Mouse (Mus musculus) lung, postnatal 4 days (tissue): ENCODE data around the gene Slco2b1.
"Not testable (repeated sequence)": the region's sequence is repeated elsewhere in the genome, so short reads cannot be mapped to it uniquely, and the experiment has no call there.

Experiments
- DNase-seq, 2 experiments: peaks; one replicate each; pipeline ENCODE4 v3.0.0; 2021

The Slco2b1 gene

DNA sequence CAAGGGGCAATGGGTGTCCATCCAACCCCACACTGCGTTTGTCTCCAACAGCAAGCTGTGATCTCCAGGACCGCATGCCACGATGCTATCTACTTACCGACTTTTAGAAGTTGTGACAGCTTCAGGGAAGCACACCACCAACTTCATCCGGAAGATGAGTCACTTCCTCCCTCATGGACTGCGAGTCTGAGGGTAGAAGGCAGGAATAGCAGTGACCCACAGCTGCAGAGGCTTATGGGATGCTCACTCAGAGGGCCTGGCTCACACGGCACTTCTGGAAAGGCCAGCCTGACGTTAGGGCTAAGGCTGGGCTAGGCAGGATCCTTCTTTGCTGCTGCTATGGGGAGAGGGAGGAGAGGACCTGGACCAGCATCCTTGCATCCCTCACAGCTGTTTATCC lies at the start of gene Slco2b1:
TSS of gene Slco2b1 (minus strand) at position 175 of the 400 bp plus-strand sequence.
- no peak for DNase-seq

DNA sequence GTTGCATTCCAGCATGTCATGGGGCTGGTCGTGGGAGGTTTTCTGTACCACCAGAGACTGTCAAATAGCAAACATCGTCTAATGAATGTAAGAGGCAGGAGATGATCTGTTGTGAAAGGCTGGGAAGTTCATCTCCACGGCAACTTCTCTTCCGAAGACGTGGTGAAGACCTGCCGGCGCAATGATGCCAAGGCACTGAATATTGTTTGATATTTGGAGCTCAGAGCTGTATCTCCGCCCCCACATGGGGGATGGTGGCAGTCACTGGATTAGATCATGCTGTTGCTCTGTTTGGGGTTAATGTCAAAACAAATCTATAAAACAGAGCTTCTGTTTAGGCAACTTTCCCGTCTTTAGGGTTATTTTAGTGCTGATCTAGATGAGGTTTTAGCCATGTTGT lies 28.1 kb upstream of the Slco2b1 start:
- DNase-seq, result peak in 1 of 2 experiments; percentile 34

DNA sequence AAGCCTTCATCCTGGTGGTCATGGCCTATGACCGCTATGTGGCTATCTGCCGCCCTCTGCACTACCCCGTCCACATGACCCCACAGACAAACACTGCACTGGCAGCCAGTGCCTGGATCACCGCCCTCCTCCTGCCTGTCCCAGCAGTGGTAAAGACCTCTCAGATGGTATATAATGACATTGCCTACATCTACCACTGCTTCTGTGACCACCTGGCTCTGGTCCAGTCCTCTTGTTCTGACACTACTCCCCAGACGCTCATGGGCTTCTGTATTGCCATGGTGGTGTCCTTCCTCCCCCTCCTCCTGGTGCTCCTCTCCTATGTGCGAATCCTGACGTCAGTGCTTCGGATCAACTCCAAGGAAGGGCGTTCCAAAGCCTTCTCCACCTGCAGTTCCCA lies 24.4 kb upstream of the Slco2b1 start:
- not testable (repeated sequence) for DNase-seq

DNA sequence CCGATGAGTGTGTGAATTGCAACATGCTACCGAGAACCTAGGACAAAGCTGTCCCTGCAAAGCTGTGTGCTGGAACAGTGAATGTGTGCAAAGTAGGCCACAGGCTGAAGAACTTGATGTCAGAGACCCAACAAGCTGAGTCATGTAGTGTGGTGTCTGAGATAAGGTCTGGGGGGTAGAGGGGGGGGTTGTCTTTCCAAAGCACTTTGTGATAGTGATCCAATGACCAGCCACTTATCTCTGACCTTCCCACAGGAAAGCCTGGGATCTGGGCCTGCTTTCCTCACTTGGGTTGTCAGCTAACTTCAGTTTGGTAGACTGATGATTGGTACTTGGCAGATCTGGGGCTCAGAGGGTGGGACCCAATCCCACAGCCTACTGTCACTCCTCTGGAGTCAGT lies 23.5 kb upstream of the Slco2b1 start:
- DNase-seq, result no peak

DNA sequence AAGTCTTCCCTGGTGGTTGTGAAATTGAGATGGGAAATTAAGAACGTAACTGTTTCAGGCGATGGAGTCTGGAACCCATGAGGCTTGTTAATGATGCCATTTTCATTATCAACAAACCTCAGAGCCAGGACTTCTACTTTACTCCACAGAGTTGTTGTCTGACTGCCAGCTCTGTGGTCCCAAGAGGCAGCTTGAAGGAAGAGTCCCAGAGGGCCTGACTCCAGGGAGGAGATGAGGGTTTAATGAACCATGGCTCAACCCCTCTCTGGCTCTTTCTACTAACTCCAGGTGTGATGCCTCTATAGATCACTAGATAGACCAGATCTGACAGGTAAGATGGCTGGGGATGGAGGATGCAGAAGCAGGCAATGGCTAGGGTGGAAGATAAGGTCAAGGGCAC lies 18.8 kb upstream of the Slco2b1 start, which contains the start of gene Olfr520:
TSS of gene Olfr520 (plus strand) at position 301 of the 400 bp plus-strand sequence.
- no peak for DNase-seq

DNA sequence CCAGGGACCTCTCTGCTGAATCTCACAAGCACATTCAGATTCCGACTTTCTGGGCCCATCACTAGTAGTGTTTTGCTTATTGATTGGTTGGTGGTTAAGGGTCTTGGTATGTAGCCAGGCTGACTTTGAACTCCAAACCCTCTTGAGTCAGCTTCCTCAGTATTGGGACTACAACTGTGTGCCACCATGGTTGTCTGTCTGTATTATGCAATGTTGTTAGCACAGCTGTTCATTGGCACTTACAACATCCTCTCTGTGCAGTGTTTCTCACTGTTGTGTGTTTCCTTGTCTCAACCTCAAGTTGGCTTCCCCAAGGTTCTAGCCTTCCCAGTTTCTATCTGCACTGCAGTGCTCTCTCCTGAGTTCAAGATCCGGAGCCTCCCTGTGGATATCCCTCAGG lies 5.4 kb upstream of the Slco2b1 start:
- DNase-seq, result no peak

DNA sequence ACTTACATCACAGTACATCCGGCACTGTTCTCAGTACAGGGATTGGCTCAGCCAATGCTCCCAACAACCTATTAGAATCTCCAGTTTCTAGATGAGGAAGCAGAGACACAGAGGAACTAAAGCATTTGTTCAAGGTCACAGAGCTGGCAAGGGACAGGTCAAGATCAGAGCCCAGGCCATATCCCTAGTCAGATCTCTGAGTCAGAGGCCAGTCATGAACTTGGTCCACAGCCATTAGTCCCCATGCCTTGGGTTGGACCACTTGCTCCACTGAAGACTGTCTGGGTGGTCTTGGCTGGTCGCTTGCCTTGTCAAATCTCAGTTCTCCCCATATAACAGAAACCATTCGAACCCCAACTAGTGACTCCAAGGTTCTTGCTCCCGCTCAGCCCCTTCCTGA lies 1.3 kb upstream of the Slco2b1 start:
- DNase-seq, result no peak

DNA sequence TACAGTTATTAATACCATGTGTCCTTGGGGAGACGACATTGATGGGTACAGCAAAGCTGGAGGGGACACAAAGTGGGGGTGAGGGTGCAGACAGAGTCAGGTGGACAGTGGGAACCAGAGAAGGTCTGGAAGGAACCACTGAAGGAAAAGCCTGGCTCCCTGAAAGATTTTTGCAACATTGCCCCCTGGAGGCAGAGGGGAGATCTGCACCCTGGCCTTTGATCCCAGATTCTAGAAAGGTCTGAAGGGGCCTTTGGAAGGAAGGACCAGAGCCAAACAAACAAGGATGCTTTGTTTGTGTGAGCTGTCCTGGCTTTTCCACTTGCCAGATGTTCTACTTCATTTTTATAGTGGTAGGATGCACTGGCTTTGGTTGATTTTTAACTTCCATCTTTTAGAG lies 664 bp downstream of the Slco2b1 start:
- DNase-seq, result peak; percentile 39 to 70

DNA sequence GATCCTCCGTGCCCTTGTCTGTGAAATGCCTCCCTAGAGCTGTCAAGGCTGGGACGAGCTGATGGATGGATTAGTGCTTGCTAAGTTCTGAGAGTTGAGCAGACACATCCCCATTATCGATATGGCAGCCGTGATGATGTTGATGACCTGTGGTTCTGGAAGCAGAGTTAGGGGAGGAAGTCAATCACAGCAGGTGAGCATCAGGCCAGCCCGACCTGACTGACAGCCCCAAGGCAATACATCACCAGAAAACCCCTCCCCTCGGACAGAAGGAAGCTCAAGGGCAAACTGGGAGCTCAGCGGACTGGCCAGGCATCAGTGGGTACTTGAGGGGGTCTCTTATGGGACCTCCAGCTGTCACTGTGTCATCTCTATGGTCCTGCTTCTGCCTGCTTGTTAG lies 1.1 kb downstream of the Slco2b1 start:
- DNase-seq, result no peak

DNA sequence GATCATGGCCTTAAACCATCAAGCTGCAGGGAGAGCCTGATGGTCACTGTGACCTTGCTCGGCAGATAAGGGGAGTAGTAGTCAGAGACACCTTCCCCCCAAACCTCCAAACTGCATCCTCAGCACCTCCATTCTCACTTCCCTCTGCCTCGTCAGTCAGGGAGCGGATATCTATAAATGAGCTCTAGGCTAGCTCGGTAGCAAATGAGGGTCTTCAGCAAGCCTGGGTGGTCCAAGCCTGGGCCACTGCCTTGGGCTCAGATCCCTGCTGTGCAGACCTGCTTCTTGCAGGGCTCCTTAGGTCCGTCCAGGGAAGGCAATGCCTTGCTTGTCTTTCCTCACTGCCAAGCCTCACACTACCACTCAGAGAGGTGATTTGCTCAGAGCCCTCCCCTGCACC lies 2.4 kb downstream of the Slco2b1 start:
- DNase-seq, result no peak

DNA sequence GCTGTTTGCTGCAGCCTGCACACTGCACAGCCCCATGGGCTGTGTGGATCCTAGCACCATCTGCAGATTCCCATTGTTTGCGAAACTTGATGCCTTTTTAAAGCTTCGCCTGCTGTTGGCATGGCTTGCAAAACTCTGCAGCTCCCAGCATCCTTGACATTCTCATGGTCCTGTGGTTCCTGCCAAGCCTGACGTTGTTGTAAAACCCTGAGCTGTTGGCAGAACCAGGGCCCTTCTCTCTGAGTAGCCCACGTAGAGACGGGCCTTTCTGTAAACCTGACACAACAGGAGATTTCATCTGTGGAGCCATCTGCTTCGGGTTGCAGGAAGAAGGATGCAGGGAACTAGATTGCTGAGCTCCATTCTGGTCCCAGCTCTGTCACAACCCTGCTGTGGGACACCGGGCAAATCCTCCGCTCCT lies 2.8 kb downstream of the Slco2b1 start:
- no peak for DNase-seq

DNA sequence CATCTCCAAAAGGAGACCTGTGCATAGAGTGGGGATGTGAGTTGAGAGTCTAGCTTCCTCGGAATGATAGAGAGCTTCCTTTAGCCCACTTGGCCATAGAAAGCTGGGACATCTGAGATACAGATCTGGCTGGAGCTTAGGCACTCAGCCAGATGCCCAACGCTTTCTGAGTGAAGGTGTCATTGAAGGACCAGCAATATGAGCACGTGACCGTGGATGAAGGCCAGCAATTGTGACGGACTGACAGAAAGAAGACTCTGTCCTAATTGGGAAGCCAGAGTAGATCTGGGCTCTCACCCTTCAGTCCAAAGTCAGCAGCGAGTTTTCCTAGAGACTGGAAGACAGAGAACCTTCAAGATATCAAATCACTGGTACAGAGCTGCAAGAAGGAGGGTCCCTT lies 3.5 kb downstream of the Slco2b1 start:
- no peak for DNase-seq

DNA sequence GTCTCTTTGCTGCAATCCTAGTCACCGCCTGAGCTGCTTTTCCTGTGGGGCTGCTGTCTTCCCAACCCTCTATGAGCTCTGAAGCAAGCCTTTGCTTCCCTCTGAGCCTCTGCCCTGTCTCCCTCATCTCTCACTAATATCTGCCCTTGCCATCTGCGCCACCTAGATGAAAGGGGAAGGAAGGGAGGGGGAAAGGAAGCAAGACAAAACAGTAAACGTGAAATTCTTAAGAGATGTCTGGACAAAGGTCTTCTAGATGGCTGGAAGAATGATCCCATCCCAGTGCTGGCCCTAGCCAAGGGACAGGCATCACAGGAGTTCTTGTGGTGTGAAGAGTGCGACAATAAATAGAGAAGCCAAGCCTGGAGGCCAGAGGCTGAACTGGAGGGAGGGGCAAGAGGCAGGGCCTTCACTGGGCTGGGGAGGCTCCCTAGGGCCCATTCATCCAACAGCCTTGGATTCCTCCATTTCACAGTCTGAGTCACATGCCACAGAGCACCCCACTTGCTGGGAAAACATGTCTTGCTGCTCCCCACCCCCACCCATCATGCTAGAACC lies 4.0 kb downstream of the Slco2b1 start:
- DNase-seq, result peak; percentile 46

DNA sequence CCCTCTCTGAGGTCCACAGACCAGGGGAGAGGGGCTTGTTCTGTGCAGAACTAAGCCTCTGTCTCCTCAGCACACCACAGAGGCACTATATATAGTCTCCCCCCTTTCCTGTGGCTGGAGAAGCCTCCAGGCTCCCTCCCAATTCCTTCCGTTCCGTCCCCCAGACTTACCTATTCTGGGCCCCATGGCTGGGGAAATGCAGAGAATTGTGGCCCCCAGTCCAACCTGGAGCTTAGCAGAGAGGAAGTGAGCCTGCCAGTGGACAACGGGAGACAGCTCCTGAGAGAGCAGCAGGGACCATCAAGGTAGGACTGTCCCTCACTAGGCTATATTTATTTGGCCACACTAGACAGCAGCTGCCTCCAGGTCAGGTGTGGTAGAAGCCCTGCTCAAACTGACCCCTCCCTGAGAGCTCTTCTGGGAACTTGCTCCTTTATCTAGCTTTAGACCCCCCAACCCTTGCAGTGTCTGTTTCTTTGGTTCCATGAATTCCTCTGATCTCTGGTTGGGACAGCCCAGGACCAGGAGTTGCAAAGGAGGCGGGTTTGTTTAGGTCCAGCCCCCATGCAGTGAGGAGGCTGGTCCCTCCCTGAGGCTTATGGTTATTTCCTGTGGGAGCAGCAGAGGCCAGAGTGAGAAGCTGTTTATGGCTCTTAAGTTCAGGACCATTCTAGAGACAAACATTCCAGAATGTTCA lies 4.7 kb downstream of the Slco2b1 start:
- DNase-seq, result peak; percentile 51 to 65

DNA sequence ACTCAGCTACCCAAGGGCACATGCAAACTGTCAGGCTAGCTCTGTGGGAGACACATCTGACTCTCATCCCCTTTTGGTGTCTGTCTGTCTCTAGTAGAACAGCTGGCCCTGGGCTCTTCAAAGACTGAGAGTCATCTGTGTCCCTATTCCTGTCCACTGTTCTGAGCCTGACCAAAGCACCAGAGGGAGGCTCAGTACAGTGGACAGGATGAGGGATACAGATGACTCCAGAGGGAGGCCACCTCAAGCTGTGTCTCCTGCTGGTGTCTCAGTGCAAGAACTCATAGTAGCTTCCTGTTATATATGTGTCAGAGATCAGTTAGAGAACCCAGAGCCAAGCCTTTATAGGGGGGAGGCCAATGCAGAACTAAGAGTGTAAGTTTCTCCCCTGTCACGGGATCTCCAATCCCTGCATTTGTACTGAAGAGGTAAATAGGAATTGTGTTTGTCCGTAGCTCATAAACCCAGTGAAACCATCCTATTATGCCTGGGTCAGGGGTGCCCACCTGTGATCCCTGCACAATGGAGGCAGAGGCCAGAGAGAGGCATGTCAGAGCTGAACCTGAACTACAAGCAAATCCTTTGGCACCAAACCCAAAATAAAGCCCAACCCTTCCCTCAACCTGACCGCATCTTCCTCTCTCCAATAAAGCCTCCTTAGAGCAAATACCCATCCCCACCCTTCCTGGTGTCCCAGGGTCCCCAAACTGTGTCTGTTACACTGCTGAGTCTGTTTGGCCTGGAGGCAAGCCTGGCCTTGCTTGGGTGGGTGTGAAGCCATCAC lies 6.2 kb downstream of the Slco2b1 start:
- DNase-seq, result no peak

DNA sequence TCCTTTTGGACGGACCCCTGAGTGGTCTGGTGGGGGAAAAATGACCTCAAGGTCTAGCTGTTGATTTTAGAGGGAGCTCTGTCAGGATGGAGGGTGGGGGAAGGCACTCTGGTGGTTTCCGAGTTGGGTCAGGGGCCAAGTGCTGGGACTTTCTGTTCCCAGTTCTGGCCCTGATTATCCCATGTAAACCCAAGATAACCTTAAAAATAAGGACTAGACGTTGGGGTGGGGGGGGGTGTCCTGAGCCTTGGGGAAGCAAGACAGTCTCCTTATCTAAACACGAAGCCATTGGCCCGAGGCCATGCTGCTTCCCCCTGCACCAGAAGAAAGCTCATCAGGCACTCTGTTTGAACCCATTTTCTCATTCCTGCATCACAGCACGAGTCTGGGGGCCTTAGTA lies 8.9 kb downstream of the Slco2b1 start:
- DNase-seq, result no peak

DNA sequence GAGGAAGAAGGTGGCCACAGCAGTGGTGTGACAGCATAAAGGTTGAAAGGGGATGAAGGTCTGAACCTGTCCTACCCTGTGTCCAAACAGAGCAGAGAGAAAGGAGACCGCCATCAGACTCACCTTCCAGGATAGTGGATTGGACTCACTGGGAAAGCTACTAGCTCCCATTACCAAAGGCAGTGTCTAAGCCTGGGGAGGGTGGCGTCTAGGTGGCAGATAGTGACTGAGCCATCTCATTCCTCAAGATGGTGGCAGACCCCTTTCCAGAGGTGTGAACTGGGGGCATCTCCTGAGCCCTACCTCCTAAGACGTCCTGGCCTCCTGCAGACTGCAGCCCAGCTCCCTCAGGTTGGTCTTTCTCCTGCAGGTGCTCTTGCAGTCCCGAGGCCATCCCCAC lies 10.5 kb downstream of the Slco2b1 start:
- DNase-seq, result no peak

DNA sequence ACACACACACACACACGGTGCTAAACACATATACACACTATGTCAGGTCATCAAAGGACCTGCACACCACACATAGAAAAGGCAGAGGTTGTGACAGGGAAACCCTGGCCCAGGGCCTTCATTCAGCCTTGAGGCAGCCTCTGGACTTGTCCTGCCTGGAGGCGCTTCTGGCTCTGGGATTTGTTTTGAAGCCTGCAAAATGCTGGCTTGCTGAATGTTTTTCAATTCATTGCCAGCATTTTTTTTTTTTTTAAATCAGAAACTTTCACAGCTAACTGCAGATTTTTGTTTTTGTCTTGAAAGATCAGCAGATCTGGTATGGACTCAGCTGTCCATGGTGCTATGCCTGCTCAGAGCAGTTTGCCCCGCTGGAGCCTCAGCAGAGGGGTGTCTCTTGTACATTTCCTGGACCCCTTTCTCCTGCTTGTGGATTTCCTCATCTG lies 11.4 kb downstream of the Slco2b1 start:
- DNase-seq, result peak; percentile 31 to 69

DNA sequence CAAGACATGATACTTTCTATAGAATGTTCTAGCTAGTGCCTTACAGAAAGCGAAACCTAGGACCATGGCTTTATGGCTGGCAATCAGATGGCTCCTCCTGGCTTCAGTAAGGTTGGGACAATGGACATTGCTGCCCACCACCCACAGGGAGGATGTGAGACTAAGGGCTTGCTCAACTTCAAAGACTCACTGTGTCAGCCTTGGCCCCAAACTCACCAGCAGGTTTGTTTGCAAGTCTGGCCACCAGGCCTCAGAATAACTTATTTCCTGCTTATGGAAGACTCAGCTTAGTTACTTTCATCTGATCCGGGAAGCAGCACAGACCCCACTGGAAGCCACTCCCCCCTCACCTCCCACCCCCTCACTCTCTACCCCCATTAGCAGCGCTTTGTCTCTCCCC lies 12.0 kb downstream of the Slco2b1 start:
- DNase-seq, result peak in 1 of 2 experiments; percentile 38

DNA sequence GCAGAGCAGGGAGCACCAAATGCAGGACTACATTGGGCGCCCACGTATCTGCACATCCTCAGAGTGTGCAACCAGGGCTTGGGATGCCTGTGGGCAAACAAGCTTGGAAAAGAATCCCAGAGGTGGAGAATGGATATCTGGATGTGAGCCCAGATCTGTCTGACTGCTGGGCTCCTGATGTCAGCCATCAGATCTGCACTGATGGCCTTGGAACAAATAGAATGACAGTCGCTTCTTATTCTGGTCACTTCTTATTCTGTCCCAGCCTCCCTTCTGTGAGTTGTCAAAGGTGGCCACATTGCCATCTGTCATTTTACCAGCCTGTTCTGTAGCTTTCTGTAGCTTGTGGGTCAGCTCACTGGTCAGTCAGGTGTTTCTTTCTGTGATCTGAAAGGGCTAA lies 12.6 kb downstream of the Slco2b1 start:
- no peak for DNase-seq

DNA sequence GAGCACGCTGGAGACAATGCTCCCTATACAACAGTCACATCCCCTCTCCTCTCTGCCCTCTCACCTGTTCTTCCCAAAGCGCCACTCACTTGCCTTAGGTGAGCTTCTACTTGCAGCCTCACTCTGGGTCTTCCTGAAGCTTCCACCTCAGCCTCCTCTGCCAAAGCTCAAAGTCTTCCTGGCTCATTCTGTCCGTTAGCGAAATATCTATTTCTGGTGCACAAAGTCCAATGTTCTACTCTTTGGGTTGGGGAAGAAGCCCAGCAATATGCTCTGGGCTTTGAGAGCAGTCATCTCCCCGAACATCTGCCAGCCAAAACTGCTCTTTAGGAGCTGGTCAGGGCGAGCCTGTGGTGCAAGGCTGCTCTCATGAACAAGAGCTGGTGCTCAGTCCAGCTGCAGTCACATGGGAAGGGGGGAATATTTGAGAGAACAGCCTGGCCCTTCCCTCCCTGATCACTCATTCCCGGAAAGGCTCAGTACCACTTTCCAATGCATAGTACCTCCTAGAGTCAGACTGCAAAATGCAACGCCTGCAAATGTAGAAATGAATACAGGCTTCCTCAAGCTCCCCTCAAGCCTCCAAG lies 15.6 kb downstream of the Slco2b1 start:
- DNase-seq, result no peak

DNA sequence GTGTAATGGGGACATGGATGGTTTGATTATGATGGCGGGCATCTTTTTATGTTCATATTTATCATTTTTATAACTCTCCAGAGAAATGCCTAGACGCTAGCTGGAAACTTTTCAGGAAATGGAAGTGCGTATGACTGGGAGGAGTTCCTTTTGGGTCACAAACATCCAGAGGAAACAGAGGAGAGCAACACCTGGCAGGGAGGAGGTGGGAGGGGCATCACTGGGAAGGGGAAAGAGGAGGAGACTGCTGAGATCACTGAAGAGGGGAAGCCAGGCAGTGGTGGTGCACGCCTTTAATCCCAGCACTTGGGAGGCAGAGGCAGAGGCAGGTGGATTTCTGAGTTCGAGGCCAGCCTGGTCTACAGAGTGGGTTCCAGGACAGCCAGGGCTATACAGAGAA lies 16.7 kb downstream of the Slco2b1 start:
- DNase-seq, result peak; percentile 34 to 45

DNA sequence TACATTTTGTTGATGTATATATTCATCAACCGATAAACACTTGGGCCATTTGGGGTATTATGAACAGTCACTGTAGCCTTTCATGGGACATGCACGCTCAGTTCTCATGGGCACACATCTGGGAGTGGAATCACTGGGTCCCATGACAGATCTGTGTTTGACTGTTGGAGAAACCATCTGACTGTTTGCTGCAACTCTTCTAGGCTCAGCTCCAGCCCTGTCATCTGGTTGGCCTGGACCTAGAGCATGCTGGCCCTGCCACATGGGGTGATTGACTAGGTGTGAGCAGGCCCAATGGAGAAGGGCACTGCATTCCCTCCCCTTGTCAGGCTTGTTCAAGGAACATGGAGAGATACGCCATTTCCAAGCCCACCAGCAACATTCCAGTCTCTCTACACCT lies 17.2 kb downstream of the Slco2b1 start:
- DNase-seq, result peak in 1 of 2 experiments; percentile 36

DNA sequence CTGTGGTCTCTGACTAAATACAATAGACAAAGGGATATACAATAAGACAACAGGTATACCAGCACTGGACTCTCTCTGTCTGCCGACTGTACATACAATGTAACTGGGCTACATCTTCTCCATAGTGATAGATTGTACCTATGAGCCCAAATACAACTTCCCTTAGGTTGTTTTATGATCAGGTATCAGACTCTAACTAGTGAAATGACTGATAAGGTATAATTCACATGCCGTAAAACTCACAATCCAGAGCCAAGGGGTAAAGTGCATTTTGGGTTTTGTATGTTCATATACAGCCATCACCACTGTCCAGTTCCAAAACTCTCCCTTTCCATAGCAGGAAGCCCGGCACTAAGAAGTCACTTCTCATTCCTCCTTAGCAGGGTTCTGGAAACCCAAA lies 17.8 kb downstream of the Slco2b1 start:
- no peak for DNase-seq
